Mouse (Mus musculus) gastrocnemius, postnatal 25 days (tissue): Measurements from ENCODE around the gene Golga7b. TPM values are rescaled to one million over a fixed set of nuclear protein-coding genes. Genes with fewer than 3 reads are reported as not detected.

Source experiments
- DNase-seq: peaks from one replicate; pipeline ENCODE4 v3.0.0; 2022
- long read RNA-seq, 2 experiments: library from polyadenylated mRNA; stranded (forward); transcript quantifications; one replicate each; pipeline ENCODE4 v2.0.0; 2021
- total RNA-seq, 2 experiments: library from RNA; stranded (reverse); gene quantifications; 1 replicate in 1 of 2; 2 replicates in 1 of 2; pipeline ENCODE4 v1.2.3; 2021

The Golga7b gene
- 1 to 10 TPM; 1.7 to 2.3 TPM for total RNA-seq
- long read RNA-seq, experiment 1, partial matches to known transcripts: 0 of 3 reads
- long read RNA-seq, experiment 1, other reads (novel, unspliced or antisense): 3 of 3 reads
- long read RNA-seq, experiment 2, partial matches to known transcripts: 1 of 5 reads
- long read RNA-seq, experiment 2, other reads (novel, unspliced or antisense): 4 of 5 reads

- no peak for DNase-seq
Measured at GRCm38 (mm10) chr19:42247519-42247918, at the start of gene Golga7b. Gene Golga7b, plus strand, starts transcription at chr19:42247574.

DNA sequence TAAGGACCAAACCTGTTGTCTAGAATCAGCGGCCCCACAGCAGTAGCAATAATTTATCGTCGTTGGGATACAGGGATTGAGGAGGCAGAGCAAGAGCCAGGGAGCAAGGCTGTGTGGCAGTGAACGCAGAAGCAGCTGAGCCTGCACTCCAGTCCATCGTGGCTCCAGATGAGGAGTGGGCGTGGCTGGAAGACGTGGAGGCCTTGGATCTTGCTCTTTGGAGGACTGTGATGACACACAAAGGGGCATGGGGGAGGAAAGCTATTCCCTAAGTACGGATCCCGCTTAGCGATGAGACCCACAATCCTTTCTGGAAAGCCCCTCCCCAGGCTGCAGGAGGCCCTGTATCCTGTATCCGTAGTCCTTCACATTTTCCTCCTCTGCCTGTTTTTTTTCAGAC, 49.3 kb upstream of the Golga7b start:
- DNase-seq: no peak

- no peak for DNase-seq
Measured at GRCm38 (mm10) chr19:42201696-42202381, 45.5 kb upstream of the Golga7b start, which contains the start of gene Sfrp5. Gene Sfrp5, minus strand, starts transcription at chr19:42202252.

GRCm38 (mm10) chr19:42202467-42202866, 44.9 kb upstream of the Golga7b start:
- DNase-seq: no peak

DNA sequence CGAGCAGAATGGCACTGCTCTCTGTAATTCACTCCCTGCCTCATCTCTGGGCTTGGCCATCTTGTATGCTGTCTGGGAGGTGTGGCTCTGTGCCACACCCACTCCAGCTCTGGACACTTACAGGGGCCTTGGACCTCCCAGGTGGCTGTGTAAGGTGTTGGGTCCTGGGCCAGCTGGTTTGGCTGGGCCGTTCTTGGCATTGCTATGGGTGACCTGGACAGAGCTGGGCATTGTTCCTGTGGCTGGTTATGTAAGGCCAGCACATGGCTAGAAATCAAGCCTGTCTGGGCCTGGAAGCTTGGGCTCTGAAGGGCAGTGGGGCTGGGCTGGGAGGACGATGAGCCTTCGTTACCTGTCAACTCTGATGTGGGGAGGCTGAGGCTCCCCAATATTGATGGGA, 43.1 kb upstream of the Golga7b start:
- no peak for DNase-seq

DNA sequence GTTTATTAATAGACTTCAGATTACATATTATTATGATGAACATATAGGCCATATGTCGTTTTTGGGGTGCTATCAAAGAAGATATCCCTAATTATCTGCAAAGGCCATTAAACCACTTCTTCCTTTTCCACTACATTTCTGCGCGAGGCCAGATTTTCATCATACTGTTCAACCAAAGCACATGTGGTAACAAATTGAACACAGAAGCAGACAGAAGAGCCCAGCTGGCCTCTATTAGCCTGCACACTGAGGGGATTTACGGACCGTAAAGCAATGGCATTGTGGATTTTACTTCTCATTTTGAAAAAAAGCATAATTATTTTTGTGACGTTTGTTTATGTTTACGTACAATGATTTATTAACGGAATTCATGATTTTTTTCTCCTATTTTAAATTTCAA, 42.2 kb upstream of the Golga7b start:
- no peak for DNase-seq

DNA sequence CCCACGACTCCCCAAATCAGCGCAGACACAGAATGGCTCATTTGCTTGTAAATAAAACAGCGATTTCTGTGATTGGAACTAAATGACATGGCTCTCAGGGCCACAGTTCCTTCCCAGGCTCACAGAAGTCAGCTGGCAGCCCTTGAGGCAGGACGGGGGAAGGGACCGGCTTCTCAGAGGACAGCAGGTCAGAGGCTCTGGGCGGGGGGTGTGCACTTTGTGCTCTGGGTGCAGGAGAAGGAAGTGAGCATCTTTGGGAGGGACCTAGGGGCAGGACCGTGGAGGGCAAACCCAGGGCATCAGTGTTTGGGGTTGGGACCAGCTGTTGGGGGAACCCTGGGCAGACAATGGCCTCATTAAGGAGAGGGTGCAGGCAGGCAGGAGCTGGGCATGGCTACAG, 37.9 kb upstream of the Golga7b start:
- no peak for DNase-seq

DNA sequence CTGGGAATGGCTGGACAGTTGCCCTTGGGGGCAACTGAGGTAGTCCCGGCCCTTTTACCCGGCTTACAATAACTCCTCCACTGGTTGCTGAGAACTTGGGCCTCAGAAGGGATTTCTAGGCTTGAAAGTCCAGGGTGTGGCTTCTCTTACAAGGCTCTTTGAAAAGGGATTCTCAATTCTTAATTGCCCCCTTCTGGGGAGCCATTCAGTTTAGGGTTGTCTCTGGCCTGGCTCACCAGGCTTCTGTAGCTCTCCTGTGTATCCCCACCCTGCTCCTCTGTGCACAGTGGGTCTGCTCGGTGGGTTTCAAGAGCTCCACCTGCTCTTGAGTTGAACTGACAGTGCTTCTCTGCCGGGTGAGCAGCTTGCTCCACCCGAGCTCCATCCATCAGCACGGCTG, 37.4 kb upstream of the Golga7b start:
- DNase-seq: no peak

DNA sequence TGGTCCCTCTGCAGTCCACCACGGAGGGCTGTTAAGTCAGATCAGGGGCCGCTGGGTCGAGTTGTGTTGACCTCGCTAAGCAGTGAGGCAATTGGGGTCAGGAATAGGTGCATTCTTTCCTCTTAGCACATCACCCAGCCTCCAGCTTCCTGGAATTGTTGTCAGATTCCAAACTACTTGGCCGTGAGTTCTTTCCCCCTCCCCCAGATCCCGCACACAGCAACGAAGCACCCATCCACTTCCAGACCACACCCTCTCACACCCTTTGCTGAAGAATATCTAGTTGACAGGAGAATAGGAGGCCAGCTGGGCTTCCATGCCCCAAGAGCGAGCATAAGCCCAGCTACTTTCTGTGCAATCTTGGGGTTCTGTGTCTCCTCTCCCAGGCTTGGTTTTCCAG, 35.4 kb upstream of the Golga7b start:
- DNase-seq: no peak

DNA sequence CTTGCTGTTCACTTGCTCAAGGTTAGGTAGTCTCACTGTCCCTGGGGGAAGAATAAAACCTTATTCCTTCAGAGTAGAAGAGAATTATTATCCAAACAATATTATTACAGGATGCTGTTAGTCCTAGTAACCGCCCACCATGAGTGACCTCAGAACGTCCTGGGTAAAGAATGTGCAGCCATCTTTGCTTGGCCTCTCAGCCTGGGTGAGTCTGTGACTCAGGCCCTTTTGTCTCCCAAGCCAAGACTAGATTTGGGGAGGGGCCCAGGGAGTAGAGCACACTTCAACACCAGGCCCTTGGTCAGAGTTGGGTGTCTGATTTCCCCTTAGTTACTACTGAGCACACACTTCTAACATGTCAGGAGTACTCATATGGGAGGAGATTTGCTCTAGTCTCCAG, 32.8 kb upstream of the Golga7b start:
- DNase-seq: no peak

GRCm38 (mm10) chr19:42216699-42217373, 30.5 kb upstream of the Golga7b start:
- DNase-seq: no peak

DNA sequence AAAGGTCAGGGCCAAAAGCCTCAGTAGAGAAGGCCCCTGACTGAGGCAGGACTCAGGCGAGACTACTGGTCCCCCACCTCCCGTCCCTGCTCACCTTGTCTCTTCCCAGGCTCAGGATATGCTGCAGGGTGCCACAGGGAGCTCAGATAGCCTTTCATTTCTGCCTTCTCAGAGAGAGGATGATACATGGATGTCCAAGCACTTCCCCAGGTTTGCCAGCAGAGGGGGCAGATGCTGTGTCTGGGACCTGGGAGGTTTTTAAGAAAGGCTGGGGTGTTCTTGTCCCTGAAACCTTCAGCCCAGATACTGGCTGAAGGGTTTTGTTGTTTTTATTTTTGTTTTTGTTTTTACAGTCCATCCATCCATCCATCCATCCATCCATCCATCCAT, 30.0 kb upstream of the Golga7b start:
- DNase-seq: no peak

GRCm38 (mm10) chr19:42226451-42226850, 20.9 kb upstream of the Golga7b start:
- no peak for DNase-seq

GRCm38 (mm10) chr19:42229499-42230287, 17.7 kb upstream of the Golga7b start:
- no peak for DNase-seq

GRCm38 (mm10) chr19:42230288-42230568, 17.1 kb upstream of the Golga7b start:
- DNase-seq: no peak

DNA sequence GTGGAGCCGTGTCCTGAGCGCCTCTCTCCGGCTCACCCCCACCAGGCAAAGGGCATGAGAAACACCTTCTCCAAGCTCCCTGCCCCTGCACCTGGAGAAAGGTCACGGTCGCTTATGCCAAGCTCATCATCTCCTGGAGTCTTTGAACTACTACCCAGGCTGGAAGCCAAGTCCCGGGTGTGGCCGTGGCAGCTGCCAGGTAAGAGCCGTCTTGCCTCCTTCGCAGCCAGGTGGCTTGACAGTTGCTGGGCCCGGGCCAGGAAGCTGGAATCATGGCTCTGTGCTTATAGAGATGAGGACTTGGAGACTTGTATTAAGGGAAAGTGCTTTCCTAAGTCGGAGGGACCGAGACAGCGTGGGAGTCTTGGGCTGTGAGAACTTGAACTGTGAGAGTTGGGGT, 16.4 kb upstream of the Golga7b start:
- peak; percentile 40 for DNase-seq

DNA sequence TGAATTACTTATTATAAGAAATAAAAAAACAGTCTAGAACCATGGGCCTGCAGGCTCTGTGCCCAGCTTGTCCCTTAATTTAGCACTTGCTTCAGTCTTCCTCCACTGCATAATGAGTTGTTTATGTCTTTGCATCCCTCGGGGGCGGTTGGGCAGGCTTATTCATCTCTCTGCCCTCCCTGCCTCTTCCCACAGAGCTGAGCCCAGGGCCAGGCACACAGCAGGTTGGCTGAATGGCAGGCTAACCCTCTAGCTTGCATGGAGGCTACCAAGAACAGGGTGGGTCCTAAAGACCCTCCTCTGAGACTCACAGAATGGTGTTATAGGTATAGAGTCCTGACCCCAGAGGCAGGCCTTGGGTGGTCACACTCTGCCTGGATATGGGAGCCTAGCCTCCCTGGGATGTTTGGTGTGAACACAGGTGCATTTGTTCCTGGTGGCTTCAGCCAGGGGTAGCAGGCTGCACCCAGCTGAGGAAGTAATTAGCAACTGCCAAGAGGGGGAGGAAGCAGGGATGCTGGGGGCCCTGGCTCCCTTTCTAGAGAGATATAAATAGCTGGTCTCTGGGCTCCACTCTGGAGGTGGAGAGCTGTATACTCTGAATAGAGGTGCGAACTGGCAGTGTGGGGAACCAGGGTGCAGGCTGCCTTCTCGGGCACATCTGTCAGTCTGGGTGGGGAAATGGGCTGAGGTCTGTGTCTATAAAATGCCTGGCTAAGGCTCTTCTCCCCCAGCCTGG, 9.6 kb upstream of the Golga7b start:
- peak; percentile 50 for DNase-seq

- DNase-seq: peak; percentile 71
Measured at GRCm38 (mm10) chr19:42238341-42238715, 9.0 kb upstream of the Golga7b start.

GRCm38 (mm10) chr19:42240881-42241280, 6.5 kb upstream of the Golga7b start:
- DNase-seq: no peak

- no peak for DNase-seq
Measured at GRCm38 (mm10) chr19:42243401-42243800, 4.0 kb upstream of the Golga7b start.

- no peak for DNase-seq
Measured at GRCm38 (mm10) chr19:42246626-42247025, 748 bp upstream of the Golga7b start.
